Mouse (Mus musculus) embryonic fibroblast, embryonic 13.5 days (primary cell): ENCODE data around the gene Nfatc4.

Experiments
- CTCF ChIP-seq: IDR thresholded peaks from 2 replicates; pipeline ENCODE4 v1.5.1; 2011; ENCODE audit warnings: mild to moderate bottlenecking, control low read depth, low read length, moderate library complexity, borderline replicate concordance; ENCODE audit not compliant: insufficient read depth
- POLR2A ChIP-seq: IDR thresholded peaks from 2 replicates; pipeline ENCODE4 v1.6.1; 2011; ENCODE audit warnings: low read depth, mild to moderate bottlenecking, control low read depth, low read length, moderate library complexity

GRCm38 (mm10) chr14:55779656-55780055 lies 43.3 kb upstream of the Nfatc4 start:
- TF ChIP-seq POLR2A (no peak), CTCF (no peak)
